Mouse (Mus musculus) T-helper 1 cell (primary cell): ENCODE results near the gene Gli1.

Experiments
- in situ Hi-C: fragments of 300-600 bp; cut with MboI, MseI; formaldehyde crosslinking; loops from one replicate; pipeline ENCODE4 v1.15.1; 2025; ENCODE audit warnings: high pct_unique_total_duplicates

The Gli1 gene

DNA sequence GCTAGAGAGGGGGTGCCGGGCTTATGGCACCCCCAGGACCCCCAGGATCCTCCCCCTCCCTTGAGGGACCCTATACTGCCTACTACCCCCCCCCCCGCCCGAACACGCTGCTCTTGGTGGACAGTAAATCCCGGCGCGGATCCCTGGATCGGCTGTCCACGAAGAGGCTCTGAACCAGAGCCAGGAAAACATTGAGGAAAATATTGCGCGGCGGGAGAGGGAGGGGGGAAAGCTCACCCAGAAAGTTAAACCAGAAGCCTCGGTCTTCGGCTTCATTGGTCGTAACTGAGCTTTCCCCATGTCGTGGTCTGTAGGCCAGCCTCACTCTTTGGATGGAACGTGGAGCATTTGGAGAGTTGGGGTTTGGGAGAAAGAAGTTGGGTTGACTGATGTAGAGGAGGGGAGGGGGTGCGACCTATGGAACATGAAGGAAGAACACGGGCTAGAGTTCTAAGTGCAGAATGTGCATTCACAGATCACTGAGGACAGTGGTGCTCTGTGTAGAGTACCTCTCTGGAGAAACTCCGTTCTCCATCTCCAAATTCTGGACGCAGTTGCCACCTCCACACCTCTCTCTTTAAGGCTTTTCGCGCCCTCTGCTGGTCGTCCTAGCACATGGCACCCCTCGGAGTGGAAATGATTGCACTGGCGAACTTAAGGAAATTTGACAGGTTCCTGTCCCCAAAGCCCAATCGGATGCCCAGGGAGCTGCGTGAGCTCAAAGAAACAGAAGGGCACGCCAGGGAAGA, at the start of gene Gli1:
Gli1 (minus strand) TSS at position 84 of the 749 bp plus-strand sequence.
- in situ Hi-C loops, result no loop called here

DNA sequence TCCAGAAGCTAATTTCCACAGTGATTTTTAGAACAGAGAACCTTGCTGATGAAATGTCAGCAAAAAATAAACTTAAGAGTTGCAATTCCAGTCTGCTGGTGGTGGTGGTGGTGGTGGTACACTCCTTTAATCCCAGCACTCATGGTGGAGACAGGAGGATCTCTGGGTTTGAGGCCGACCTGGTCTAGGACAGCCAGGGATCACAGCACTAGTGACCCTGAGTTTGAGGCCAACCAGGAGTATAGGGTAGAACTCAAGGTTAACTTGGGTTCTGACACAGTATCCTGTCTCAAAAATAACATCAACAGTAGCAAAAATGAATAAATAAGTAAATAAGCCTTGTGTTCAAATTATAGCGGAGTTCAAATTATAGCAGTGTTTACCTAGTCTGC, 40.0 kb upstream of the Gli1 start:
- in situ Hi-C loops, result no loop called here

DNA sequence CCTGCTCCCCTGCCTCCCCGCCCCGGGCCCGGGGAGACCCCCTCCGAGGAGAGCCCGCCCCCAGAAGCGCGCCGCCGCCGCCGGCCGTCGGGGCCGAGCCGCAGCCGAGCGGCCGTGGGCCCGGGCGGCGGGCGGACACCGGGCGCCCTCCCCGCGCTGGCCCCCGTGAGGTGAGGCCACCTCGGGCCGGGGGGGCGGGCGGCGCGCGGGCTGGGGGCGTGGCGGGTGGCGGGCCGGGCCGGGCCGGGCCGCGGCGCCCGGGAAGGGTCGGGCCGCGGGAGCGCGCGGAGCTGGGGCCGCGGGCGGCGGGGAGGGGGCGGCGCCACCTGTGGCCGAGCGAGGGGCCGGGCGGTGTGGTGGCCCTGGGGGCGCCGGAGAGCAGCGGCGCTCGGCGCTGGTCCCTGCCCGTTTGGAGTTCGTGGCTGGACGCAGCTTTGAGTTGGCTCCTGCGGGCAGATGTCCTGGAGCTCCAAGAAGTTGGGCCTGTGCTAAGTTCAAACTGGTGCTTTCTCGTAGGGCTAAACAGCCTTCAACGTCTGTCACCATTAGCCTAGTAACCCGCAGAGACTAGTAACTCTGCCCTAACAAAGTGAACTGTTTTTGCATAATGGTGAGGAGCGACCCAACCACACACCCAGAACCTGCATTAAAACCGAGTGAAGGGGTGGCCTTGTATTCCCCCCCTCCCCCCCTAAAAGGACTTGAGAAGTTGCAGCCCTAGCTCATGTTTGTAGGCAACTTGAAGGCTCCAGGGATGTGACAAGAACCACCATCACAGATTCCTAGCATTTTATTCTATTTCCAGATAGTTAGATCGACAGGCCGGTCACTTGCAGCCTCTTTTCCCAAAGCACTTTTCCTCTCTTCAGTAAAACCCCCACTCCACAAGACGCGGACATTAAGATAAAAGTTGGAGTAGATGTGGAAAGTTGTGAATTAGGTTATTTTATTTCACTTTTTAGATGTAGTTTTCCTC, 39.3 kb upstream of the Gli1 start:
- in situ Hi-C loops, result no loop called here

DNA sequence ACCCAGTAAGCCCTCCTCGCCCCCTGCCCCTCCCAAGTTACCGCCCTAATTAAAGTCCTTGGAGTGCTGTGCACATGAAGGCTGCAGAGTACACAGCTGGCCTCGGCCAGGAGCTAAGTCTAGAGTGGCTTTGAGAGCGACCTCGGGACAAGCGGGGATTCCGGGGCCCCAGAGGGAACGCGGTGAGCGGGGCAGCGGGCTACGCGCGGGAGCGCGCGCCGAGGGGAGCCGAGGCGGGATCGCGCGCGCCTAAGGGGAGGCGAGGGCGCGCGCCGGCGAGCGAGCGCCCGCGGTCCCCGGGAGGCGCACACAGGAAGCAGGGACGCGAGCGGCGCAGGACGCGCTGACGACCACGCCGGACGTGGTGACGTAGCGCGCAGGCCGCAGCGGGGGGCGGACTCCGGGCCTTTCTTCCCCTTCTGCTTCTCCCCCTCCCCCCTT, 38.5 kb upstream of the Gli1 start, which contains the start of gene R3hdm2:
R3hdm2 (plus strand) TSS at position 77 of the 441 bp plus-strand sequence.
- in situ Hi-C loops, result no loop called here

DNA sequence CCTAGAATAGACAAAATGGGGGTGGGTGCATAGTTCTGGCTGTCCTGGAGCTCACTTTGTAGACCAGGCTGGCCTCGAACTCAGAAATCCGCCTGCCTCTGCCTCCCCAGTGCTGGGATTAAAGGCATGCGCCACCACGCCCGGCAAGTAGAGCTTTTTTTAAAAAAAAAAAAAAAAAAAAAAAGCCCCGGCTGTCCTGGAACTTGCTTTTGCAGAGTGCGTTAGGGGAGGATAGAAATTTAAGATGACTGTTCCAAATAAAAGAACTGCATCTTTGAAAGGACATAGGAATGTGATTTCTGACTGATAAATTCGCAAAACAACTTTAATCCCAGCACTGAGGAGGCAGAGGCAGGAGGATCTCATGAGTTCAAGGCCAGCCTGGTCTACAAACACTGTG, 37.9 kb upstream of the Gli1 start:
- in situ Hi-C loops, result no loop called here

DNA sequence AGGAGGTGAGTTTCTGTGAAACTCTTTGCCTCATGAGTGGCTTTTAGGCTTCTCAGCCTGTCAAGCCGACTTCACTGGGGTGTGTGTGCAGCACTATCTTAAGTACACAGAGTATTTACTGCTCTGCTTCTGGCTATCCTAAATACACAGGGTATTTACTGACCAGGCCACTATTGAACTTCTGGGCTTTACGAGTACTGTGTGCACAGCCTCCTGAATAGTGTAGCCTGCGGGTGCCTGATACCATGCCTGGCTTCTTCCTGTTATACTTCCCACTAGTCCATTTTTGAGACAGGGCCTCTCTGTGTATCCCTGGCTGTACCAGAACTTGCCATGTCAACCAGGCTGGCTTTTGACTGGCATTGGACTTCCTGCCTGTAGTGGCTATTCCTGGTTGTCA, 35.9 kb upstream of the Gli1 start:
- in situ Hi-C loops, result no loop called here

DNA sequence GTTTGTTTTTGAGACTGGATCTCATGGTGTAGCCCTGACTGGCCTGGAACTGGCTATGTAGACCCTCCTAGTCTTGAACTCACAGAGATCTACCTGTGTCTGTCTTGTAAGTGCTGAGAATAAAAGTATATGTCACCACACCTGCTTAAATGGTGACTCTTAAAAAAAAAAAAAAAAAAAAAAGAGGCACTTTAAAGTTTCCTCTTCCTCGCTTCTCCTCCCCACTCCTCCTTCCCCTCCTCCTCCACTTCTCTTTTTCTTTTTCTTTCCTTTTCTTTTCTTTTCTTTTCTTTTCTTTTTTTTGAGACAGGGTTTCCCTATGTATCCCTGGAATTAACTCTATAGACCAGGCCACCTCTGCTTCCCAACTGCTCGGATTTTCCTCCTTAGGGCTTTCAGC, 29.2 kb upstream of the Gli1 start:
- in situ Hi-C loops, result no loop called here

DNA sequence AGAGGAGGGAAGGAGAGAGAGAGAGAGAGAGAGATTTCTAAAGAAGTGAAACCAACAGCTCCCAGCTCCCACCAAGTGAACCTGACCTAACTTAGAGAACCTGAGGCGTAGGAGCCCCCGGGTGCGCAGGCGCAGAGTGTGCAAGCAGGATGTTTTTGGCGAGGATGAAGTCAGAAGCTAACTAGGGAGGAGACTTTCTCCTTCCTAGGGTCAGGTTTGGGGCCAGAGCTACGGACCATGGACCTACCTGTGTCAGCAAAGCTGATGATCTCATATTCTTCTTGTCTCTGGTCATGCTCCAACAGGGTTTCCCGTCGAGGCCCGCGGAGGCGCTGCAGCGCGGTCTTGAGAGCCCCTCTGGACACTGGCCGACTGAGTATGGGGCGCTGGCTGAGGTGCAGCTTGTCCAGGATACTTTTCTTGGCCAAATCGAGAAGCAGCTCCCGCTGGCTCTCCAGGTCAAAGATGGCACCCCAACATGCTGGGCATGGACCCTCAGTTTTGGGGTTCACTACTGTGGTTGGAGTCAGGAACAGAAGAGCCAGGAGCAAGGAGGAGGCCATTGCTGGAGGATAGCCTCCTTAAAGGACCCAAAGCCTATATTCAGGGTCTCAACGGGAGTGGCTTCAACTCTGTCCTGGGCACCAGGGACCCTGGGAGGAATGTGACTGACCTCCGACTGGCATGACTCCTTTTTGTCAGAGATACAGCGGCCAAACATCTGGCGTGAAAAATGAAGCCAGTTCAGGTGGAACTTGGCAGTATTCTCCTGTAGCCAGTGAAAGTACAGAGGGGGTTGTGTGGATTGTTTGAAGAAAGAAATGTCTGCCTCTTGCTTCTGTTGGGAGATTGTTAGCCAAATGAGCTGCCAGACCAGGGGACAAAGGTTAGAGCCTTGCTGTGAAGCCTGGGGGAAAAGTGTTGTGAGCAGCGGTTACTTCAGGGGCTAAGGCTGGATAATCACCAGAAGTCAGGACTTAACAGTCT, 28.4 kb upstream of the Gli1 start, which contains the start of gene Inhbc:
Inhbc (minus strand) TSS at position 598 of the 987 bp plus-strand sequence.
- in situ Hi-C loops, result no loop called here

DNA sequence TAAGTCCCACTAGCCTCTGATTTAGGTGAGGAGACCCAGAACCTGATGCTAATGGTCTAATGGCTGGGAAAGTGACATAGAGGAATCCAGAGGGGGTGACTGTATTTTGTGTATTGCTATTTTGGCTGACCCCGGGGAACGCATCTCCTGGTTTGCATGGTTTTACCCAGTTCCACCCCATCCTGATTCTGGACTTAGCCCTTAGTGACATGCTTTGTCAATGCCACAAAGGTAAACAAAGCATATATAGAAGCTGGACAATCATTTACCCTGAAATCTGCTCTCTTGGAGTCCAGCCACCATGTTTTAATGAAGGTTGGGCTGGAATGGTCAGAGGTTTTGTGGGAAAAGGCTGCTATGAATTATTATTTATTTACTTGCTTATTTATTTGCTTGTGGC, 26.5 kb upstream of the Gli1 start:
- in situ Hi-C loops, result no loop called here

DNA sequence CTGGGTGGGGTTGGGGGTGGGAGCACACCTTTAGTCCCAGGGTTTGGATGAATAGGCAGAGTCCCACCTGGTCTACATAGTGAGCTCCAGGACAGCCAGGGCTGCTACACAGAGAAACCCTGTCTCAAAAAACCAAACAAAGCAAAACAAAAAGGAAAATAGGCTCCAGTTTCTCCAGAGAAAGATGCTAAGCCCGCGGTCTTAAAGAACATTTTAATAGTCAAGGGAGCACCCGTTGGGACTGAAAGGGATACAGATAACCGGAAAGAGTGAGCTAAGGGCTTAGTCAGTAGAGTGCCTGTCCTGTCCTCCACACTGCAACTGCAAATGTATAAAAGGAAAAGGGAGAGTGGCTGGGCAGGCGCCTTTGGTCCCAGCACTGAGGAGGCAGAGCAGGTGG, 25.3 kb upstream of the Gli1 start:
- in situ Hi-C loops, result no loop called here

DNA sequence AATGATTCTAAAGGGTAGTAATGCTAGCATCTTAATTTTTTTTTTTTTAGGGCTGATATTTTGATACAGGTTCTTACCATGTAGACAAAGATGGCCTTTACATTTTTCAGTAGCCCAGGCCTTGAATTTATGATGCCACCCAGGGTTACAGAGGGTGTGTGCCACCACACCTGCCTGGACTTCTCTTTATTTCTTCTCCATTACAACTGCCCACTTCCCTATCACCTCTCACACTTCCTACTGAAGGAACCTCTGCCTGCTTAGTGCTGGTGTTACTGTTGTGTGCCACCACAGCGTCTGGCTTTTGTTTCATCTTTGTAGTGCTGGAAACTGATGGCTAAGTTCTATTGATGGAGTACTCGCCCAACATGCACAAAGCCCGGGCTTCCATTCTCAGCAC, 18.9 kb upstream of the Gli1 start:
- in situ Hi-C loops, result no loop called here

DNA sequence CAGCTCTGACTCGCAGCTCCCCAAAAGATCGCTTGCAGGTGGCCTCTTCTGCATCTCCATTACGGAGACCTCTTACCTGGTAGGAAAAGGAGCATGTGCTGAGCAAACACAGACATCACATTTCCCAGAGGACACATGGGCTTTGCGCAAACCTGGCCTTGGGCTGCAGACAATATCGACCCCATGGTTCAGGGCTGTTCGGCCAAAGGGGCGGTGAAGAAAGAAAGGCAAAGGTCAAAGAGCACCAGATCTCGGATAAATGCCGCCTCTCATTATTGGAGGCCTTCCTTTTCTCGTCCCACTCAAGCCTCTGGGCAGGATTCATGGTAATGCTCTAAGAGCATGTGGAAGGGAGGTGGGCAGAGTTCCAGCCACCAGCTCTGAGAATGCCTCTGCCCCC, 13.6 kb upstream of the Gli1 start:
- in situ Hi-C loops, result no loop called here

DNA sequence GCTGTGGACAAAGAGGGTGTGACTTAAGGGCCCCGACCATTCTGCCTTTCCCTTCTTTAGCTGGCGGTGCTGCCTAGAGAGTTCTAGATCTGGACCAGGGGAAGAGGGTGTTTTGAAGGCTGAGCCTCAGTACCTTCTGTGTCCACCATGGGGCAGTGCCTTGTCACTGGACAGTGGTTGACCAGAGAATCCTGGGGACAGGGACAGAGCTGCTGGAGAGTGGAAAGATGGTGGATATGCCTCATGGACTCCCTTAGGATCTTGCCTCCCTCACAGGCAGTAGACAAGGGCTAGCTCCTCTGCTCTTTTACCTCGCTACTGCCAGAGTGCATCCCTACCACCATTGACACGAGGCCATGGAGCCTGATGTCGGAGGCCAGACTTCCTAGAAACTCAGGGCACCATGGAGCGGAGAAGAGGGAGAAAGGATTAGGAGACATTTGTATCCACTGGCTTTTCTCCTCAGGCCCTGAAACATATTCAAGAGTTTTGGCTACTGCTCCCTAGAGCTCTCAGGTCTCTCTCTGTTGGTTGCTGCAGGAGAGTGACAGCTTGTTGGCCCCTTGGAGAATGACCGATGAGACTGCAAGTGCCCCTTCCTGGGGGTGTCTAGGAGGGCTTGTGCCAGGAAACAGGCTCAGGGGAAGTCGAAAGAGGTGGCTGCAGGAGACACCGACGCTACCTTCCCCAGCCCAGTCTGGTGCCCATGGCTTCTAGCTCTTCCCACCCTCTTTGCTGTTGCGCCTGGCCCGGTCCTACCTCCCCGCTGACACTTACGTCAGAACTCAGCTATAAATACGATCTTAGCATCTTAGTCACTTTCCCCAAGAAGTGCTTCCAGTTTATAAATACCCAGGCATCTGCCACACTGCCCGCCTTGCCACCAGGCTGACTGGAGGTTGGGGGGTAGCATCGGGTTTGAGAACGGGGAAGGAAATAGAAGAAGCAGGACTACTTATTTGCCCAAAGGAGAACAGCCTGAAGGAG, 12.4 kb upstream of the Gli1 start, which contains the start of gene Inhbe:
Inhbe (minus strand) TSS at position 503 of the 987 bp plus-strand sequence.
- in situ Hi-C loops, result no loop called here

DNA sequence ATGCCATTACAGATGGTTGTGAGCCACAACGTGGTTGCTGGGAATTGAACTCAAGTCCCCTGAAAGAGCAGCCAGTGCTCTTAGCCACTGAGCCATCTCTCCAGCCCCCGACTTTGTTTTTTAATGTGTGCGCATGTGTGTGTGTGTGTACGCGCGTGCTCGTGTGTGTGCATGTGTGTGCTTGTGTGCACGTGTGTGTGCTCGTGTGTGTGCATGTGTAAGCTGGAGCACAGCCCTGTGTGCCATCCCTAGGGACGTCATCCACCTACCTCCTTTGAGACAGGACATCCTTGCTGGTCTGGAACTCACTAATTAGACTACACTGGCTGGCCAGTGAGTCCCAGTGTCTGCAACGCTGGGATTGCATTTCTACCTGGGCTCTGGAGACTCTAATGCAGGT, 11.0 kb upstream of the Gli1 start:
- in situ Hi-C loops, result no loop called here

DNA sequence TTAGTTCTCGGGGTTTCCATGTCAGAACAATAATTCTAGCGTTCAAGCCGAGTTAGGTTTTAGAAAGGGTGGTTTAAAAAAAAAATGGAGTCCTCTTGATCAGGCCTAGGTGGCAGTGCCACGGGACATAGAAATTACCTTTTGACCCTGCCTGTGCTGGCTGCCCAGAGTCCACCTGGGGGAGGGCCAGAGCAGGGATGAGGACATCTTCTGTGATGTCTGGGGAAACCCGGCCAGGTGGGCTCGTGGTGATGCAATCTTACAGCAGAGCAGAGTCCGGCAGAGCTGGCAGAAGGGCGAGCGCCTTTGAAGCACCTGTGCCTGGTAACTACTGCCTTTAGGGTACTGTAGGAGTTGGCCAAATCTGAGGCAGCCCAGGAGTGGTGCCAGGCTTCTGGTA, 10.4 kb upstream of the Gli1 start:
- in situ Hi-C loops, result no loop called here

DNA sequence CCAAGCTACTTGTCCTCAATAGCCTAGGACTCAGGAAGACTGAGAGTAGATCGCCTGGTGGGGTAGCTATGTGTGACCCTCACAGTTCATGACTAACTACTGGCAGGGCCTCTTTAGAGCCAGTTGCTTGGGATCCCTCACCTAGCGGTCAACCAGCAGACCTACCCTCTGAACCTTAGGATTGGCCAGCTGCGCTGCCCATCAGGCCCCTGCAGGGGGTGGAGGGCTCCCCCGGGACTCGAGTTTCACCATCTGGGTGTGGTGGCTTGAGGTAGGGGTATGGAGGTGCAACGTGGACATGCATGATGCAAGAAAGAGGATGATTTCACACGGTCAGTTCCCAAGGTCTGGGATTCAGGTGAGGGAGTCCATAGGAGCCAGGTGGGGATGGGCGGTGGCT, 9.9 kb upstream of the Gli1 start:
- in situ Hi-C loops, result no loop called here

DNA sequence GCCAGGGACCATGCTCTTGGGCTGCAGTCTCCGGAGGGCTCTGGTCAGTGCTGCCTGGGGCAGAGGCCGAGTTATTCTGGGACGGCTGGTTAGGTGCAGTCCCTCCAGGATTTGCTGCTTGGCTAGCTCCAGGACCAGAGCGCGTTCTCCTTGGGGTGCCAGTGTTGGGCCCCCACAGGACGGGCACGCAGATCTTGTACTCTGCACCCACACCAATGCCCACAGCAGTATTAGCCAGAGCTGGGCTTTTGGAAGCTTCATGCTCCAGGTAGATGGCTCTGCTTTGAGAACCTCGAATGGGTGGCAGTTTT, 9.5 kb upstream of the Gli1 start:
- in situ Hi-C loops, result no loop called here

DNA sequence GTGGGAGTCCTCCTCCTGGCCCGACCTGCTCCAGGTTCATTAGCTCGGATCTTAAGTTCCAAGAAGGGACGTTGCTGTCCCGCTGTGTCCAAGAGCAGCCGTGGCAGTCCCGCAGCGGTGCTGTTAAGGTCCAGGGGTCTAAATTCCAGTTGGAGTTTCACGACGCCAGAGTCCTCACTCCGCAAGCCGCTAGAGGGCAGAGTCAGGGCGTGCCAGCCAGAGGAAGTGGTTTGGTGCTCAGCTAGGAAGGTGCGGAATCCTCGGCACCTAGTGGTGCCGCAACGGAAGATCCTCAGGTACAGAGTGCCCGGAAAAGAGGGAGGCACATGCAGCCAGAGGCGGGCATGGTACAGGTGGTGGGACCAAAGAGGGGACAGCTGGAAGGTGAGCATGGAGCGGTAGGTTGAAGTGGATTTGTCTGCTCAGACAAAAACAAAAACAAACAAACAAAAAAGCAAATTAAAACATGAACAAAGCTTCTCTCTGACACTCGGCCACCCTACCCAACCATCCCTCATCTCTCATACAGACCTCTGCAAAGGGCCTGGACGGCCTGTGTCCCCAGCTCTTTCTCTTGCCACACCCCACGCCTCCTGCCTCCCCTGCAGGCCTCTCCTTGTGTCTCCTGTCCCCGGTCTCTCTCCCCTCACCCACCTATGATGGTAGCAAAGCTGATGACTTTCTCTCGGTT, 9.0 kb upstream of the Gli1 start:
- in situ Hi-C loops, result no loop called here

DNA sequence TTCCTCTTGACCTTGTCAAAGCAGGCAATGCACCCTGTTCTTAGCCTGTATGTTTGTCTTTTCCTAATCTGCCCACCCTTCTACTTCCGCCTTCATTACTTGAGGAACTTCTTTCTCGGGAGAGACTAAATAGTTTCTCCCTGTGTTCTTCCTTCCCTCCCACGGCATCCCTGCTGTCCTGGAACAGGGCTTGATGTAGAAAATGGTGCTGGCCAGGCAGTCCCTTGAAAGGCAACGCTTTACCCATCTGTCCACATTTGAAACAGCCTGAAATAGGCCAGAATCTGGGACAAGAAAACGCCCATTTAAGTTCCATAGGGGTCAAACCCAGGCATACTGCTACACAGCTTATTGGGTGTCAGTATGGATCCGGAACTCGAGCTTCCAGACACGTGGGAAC, 8.0 kb upstream of the Gli1 start:
- in situ Hi-C loops, result no loop called here

DNA sequence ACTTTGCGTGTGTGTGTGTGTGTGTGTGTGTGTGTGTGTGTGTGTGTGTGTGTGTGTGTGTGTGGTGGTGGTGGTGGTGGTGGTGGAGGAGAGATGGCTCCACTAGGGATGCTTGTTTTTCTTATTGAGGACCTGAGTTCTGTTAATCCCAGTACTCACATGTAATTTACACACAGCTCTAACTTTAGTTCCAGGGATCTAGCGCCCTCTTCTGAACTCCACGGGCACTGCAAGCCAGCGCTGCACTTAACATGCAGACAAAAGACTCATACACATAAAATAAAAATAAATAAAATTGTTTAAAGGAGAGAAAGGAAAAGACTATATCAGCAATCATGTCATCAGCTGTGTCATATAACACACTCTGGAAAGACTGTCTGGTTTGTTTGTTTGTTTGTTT, 7.2 kb upstream of the Gli1 start:
- in situ Hi-C loops, result no loop called here
